Mouse (Mus musculus): Measurements from ENCODE around the gene Homer1. TPM values are rescaled to one million over a fixed set of nuclear protein-coding genes. Genes with fewer than 3 reads are reported as not detected.

Gene Homer1
- total and polyA plus RNA-seq, 2 experiments from 2014 or later: 14.8 to 71.9 TPM

GRCm38 (mm10) chr13:93340555-93341278 lies 41.3 kb downstream of the Homer1 start:
- H3K27me3 ChIP-seq (ENCODE audit: control insufficient read depth, insufficient read depth, low read length): no peaks in the 10 kb centered on the region
- WGBS: 67% methylated on average over 3 of the region's 3 CpGs

GRCm38 (mm10) chr13:93342641-93343040 lies 43.2 kb downstream of the Homer1 start:
- H3K36me3 ChIP-seq (replicated peaks; ENCODE audit: control insufficient read depth, insufficient read depth, low read length): 0 out of 2 replicates have a peak, but pooled peaks cover 16% of the 10 kb centered on the region
- H3K9me3 ChIP-seq (replicated peaks; ENCODE audit: control insufficient read depth, low read length): no peaks in the 10 kb centered on the region
- H3K4me3 ChIP-seq (ENCODE audit: low read depth, low read length): no peak overlapping the region
- 86% methylated on average over 5 of the region's 5 CpGs for WGBS
- no peak overlapping the region for H3K9ac ChIP-seq (replicated peaks; ENCODE audit: low read depth, low read length)
- no peak overlapping the region for H3K4me2 ChIP-seq (ENCODE audit: low read depth, low read length)
- ATAC-seq (ENCODE audit: insufficient read depth, low read depth) (no peak), DNase-seq (ENCODE audit: low spot score) (no peak)
- H3K27ac ChIP-seq (ENCODE audit: low read depth): no peak overlapping the region
- TF ChIP-seq CTCF (IDR thresholded peaks at IDR 0.05; ENCODE audit: low read depth): no peak
- no peak for TF ChIP-seq EP300 (IDR thresholded peaks at IDR 0.05; ENCODE audit: low read depth)
- no peaks in the 10 kb centered on the region for H3K27me3 ChIP-seq (ENCODE audit: control insufficient read depth, insufficient read depth, low read length)
- peaks cover 25% of the 10 kb centered on the region for H3K4me1 ChIP-seq (ENCODE audit: control insufficient read depth, insufficient read depth)

More at GRCm38 (mm10) chr13:93340555-93341278, 41.3 kb downstream of the Homer1 start:
- Histone ChIP-seq H3K4me1 (ENCODE audit: control insufficient read depth, insufficient read depth) (peaks cover 25% of the 10 kb centered on the region), H3K4me2 (ENCODE audit: low read depth, low read length) (no peak overlapping the region), H3K27ac (ENCODE audit: low read depth) (no peak overlapping the region), H3K9ac (replicated peaks; ENCODE audit: low read depth, low read length) (no peak overlapping the region), H3K9me3 (replicated peaks; ENCODE audit: control insufficient read depth, low read length) (no peaks in the 10 kb centered on the region), H3K4me3 (ENCODE audit: low read depth, low read length) (no peak overlapping the region), H3K36me3 (replicated peaks; ENCODE audit: control insufficient read depth, insufficient read depth, low read length) (0 out of 2 replicates have a peak, but pooled peaks cover 12% of the 10 kb centered on the region)
- TF ChIP-seq EP300 (IDR thresholded peaks at IDR 0.05; ENCODE audit: low read depth) (no peak), CTCF (IDR thresholded peaks at IDR 0.05; ENCODE audit: low read depth) (peak; percentile 23; the same call in 1 of the 2 replicates)
- DNase-seq (ENCODE audit: low spot score) (no peak), ATAC-seq (ENCODE audit: insufficient read depth, low read depth) (no peak)

- Histone ChIP-seq H3K4me2 (ENCODE audit: low read depth, low read length) (no peak overlapping the region), H3K36me3 (replicated peaks; ENCODE audit: control insufficient read depth, insufficient read depth, low read length) (0 out of 2 replicates have a peak, but pooled peaks cover 18% of the 10 kb centered on the region), H3K27ac (ENCODE audit: low read depth) (no peak overlapping the region), H3K9me3 (replicated peaks; ENCODE audit: control insufficient read depth, low read length) (no peaks in the 10 kb centered on the region), H3K4me3 (ENCODE audit: low read depth, low read length) (no peak overlapping the region), H3K27me3 (ENCODE audit: control insufficient read depth, insufficient read depth, low read length) (no peaks in the 10 kb centered on the region), H3K4me1 (ENCODE audit: control insufficient read depth, insufficient read depth) (peaks cover 12% of the 10 kb centered on the region), H3K9ac (replicated peaks; ENCODE audit: low read depth, low read length) (no peak overlapping the region)
- TF ChIP-seq EP300 (IDR thresholded peaks at IDR 0.05; ENCODE audit: low read depth) (no peak), CTCF (IDR thresholded peaks at IDR 0.05; ENCODE audit: low read depth) (no peak)
- ATAC-seq (ENCODE audit: insufficient read depth, low read depth) (no peak), DNase-seq (ENCODE audit: low spot score) (no peak)
- WGBS: 85% methylated on average over 1 of the region's 1 CpGs
Observed at GRCm38 (mm10) chr13:93344395-93344794, 45.0 kb downstream of the Homer1 start.

GRCm38 (mm10) chr13:93345854-93346253 lies 46.4 kb downstream of the Homer1 start:
- H3K27ac ChIP-seq (ENCODE audit: low read depth): no peak overlapping the region
- peaks cover 5% of the 10 kb centered on the region; the same call in 1 of the 2 replicates for H3K4me1 ChIP-seq (ENCODE audit: control insufficient read depth, insufficient read depth)
- 69% methylated on average over 3 of the region's 3 CpGs for WGBS
- no peak overlapping the region for H3K4me3 ChIP-seq (ENCODE audit: low read depth, low read length)
- DNase-seq (ENCODE audit: low spot score): no peak
- H3K4me2 ChIP-seq (ENCODE audit: low read depth, low read length): no peak overlapping the region
- no peaks in the 10 kb centered on the region for H3K27me3 ChIP-seq (ENCODE audit: control insufficient read depth, insufficient read depth, low read length)
- no peak for ATAC-seq (ENCODE audit: insufficient read depth, low read depth)
- TF ChIP-seq CTCF (IDR thresholded peaks at IDR 0.05; ENCODE audit: low read depth): no peak
- TF ChIP-seq EP300 (IDR thresholded peaks at IDR 0.05; ENCODE audit: low read depth): no peak
- H3K9ac ChIP-seq (replicated peaks; ENCODE audit: low read depth, low read length): no peak overlapping the region
- no peaks in the 10 kb centered on the region for H3K9me3 ChIP-seq (replicated peaks; ENCODE audit: control insufficient read depth, low read length)
- H3K36me3 ChIP-seq (replicated peaks; ENCODE audit: control insufficient read depth, insufficient read depth, low read length): 0 out of 2 replicates have a peak, but pooled peaks cover 18% of the 10 kb centered on the region

GRCm38 (mm10) chr13:93352030-93352429 lies 52.6 kb downstream of the Homer1 start:
- no peak for ATAC-seq (ENCODE audit: insufficient read depth, low read depth)
- H3K4me1 ChIP-seq (ENCODE audit: control insufficient read depth, insufficient read depth): no peaks in the 10 kb centered on the region
- H3K4me2 ChIP-seq (ENCODE audit: low read depth, low read length): no peak overlapping the region
- peaks cover 6% of the 10 kb centered on the region; the same call in 1 of the 2 replicates for H3K36me3 ChIP-seq (replicated peaks; ENCODE audit: control insufficient read depth, insufficient read depth, low read length)
- no peak overlapping the region for H3K27ac ChIP-seq (ENCODE audit: low read depth)
- TF ChIP-seq CTCF (IDR thresholded peaks at IDR 0.05; ENCODE audit: low read depth) (no peak), EP300 (IDR thresholded peaks at IDR 0.05; ENCODE audit: low read depth) (no peak)
- H3K4me3 ChIP-seq (ENCODE audit: low read depth, low read length): no peak overlapping the region
- DNase-seq (ENCODE audit: low spot score): no peak
- no peak overlapping the region for H3K9ac ChIP-seq (replicated peaks; ENCODE audit: low read depth, low read length)
- H3K9me3 ChIP-seq (replicated peaks; ENCODE audit: control insufficient read depth, low read length): no peaks in the 10 kb centered on the region
- 75% methylated on average over 2 of the region's 2 CpGs for WGBS
- H3K27me3 ChIP-seq (ENCODE audit: control insufficient read depth, insufficient read depth, low read length): no peaks in the 10 kb centered on the region

Data from heart, postnatal 0 days (tissue).